Mouse (Mus musculus): ENCODE measurements at regions not wholly inside any gene's neighbourhood (a gene's known extent, or its start where the extent isn't known, plus 50 kb on each side); places are given as distances from the start of the nearest gene placed in this dataset.

- TF ChIP-seq CTCF (IDR thresholded peaks at IDR 0.05; ENCODE audit: low read depth) (no peak), EP300 (optimal IDR thresholded peaks at IDR 0.05) (no peak)
These were observed 346.1 kb upstream of the Gm765 start for GRCm38 (mm10) chr6:98688624-98689023.
